Mouse (Mus musculus): ENCODE data around the gene Elovl4. TPM values are rescaled to one million over a fixed set of nuclear protein-coding genes. Genes with fewer than 3 reads are reported as not detected.

Gene Elovl4
- polyA plus RNA-seq, 1 experiment from 2014 or later = 24.6 TPM

DNA sequence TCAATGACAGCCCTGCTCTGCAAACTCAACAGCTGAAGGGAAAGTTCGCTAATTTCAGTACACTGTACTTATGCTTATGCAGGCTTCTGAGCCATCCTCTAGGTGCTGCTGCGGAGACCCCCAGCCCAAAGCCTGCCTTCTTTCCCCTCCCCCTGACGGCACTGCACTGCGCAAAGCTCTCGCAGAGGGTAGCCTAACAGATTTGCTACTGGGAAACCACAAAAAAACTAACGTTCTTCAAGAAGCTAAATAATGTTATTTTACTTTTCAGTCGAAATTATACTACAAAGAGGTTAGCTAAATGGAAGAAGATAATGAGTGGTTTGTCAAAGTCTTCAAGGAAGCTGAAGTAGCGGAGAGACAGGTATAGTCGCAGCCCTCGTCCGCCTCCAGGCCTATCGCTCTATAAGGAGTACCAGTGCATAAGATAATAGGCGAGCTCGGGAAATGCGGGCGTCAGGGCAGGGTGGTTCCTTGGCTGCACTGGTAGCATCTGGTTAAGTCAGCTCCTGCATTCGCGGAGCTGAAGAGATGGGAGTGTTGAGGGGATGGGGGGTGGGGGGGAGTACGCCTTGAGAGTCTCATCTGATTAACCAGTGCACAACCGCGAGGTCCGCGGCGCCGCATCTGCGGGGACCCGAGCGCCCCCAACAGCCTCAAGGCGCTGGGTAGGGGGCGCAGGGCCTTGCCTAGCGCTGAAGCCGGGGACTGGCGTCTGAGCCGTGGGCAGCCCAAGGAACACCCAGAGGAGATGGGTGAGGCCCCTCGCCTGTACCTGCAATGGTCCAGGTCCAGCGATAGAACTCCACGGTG is 707 bp downstream of the Elovl4 start:
- Histone ChIP-seq H3K9ac (peak overlapping the region; percentile 82), H3K4me3 (peak overlapping the region; percentile 78), H3K27ac (peak overlapping the region; percentile 64), H3K9me3 (no peaks in the 10 kb centered on the region), H3K4me2 (peak overlapping the region; percentile 95), H3K27me3 (peaks cover 11% of the 10 kb centered on the region), H3K36me3 (no peaks in the 10 kb centered on the region), H3K4me1 (peaks cover 18% of the 10 kb centered on the region)
- peak; percentile 84 for ATAC-seq (ENCODE audit: insufficient number of reproducible peaks, insufficient read depth, low FRiP score, low TSS enrichment, low read depth)
- under 1% methylated on average over 37 of the region's 37 CpGs for WGBS

DNA sequence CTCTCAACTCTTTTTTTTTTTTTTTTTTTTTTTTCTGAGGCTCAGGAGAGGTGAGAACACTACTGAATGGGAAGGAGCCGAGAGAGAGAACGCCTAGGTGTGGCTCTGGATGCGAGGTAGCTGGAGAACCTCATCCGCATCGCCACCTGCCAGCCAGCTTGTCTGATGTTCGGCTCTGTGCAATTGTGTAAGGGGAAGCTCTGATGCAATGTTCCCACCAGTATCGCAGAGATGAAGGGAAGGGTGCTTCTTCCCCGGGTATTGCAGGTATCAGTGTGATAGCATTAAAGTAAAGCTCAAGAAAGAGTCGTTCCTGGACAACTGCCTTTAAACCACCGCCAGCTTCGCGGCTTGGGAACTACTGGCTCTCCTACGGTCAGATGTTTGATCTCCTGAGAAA is 1.7 kb downstream of the Elovl4 start:
- Histone ChIP-seq H3K27ac (no peak overlapping the region), H3K4me1 (peaks cover 18% of the 10 kb centered on the region), H3K4me3 (peak overlapping the region; percentile 78), H3K9me3 (no peaks in the 10 kb centered on the region), H3K4me2 (peak overlapping the region; percentile 95), H3K36me3 (no peaks in the 10 kb centered on the region), H3K27me3 (peaks cover 11% of the 10 kb centered on the region), H3K9ac (0 out of 2 replicates have a peak overlapping the region, but pooled peaks have one; percentile 36)
- 66% methylated on average over 13 of the region's 13 CpGs for WGBS
- ATAC-seq (ENCODE audit: insufficient number of reproducible peaks, insufficient read depth, low FRiP score, low TSS enrichment, low read depth) = no peak

DNA sequence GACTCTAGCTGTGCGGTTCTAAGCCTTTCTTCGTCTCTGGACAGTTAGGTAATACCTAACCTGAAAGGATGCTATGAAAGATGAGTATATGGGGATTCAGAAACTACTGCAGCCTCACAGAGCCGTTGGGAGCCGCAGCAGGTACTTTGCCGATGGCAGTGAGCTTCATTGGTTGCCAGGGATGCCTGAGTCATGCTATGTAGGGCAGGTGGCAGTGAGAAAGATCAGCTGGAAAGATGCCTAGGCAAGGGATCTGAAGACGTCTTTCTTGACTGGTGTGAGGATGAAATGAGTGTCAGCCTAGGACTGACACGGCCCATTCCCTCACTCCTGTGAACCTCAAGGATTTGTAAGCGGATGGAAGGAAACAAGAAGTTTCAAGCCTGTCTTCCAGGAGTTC is 8.2 kb downstream of the Elovl4 start:
- WGBS = 82% methylated on average over 8 of the region's 8 CpGs
- no peaks in the 10 kb centered on the region for H3K27me3 ChIP-seq
- H3K9ac ChIP-seq = no peak overlapping the region

DNA sequence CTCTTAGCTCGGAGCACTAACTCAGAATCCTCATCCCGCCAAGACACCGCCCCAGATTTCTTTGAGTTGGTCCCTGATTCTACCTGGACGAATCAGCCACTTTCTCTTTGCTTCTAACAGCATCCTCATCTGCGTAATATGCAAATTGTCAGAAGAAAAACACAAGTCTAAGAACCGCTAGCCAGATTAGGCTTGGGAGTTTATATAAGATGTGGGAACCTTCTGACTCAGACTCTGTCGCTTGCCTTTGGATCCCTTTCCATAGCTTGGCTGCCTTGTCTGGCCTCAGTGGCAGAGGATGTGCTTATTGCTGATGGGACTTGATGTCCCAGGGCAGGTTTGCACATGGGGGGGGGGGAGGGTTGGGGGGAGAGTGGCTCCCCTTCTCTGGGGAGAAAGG is 9.2 kb downstream of the Elovl4 start:
- no peak for ATAC-seq (ENCODE audit: insufficient number of reproducible peaks, insufficient read depth, low FRiP score, low TSS enrichment, low read depth)
- 89% methylated on average over 7 of the region's 7 CpGs for WGBS

More for the DNA sequence above, 8.2 kb downstream of the Elovl4 start:
- H3K4me3 ChIP-seq = no peak overlapping the region
- H3K4me1 ChIP-seq = no peaks in the 10 kb centered on the region
- no peak overlapping the region for H3K4me2 ChIP-seq
- no peak overlapping the region for H3K27ac ChIP-seq
- no peak for ATAC-seq (ENCODE audit: insufficient number of reproducible peaks, insufficient read depth, low FRiP score, low TSS enrichment, low read depth)
- no peaks in the 10 kb centered on the region for H3K9me3 ChIP-seq
- H3K36me3 ChIP-seq = no peaks in the 10 kb centered on the region

DNA sequence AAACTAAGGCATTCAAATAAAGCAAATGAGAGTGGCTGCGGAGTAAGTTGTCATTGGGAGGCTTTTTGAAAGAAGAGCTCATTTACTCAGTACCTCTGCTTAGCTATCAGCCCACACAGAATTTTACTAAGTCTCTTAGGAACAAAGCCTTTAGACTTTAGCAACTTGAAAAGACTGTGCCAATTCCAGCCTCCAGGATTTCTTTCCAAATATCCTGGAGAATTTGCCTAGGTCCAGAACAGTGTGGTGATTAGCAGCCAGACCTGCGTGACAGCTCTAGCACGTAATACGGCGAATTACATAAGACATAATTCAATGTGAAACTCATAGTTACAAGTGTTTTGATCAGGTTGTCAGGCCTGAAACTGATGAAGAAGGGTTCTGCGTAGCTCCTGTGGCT is 16.8 kb downstream of the Elovl4 start:
- whole genome bisulfite sequencing = 90% methylated on average over 6 of the region's 6 CpGs
- H3K4me2 ChIP-seq = no peak overlapping the region
- H3K36me3 ChIP-seq = 0 out of 2 replicates have a peak, but pooled peaks cover 10% of the 10 kb centered on the region
- no peak overlapping the region for H3K4me3 ChIP-seq
- no peaks in the 10 kb centered on the region for H3K4me1 ChIP-seq
- no peak for ATAC-seq (ENCODE audit: insufficient number of reproducible peaks, insufficient read depth, low FRiP score, low TSS enrichment, low read depth)
- H3K27me3 ChIP-seq = no peaks in the 10 kb centered on the region
- H3K27ac ChIP-seq = no peak overlapping the region
- no peak overlapping the region for H3K9ac ChIP-seq
- no peaks in the 10 kb centered on the region for H3K9me3 ChIP-seq

More for the DNA sequence above, 9.2 kb downstream of the Elovl4 start:
- H3K4me3 ChIP-seq = no peak overlapping the region
- no peak overlapping the region for H3K4me2 ChIP-seq
- H3K27ac ChIP-seq = no peak overlapping the region
- no peak overlapping the region for H3K9ac ChIP-seq
- H3K27me3 ChIP-seq = no peaks in the 10 kb centered on the region
- no peaks in the 10 kb centered on the region for H3K4me1 ChIP-seq
- no peaks in the 10 kb centered on the region for H3K36me3 ChIP-seq
- no peaks in the 10 kb centered on the region for H3K9me3 ChIP-seq

DNA sequence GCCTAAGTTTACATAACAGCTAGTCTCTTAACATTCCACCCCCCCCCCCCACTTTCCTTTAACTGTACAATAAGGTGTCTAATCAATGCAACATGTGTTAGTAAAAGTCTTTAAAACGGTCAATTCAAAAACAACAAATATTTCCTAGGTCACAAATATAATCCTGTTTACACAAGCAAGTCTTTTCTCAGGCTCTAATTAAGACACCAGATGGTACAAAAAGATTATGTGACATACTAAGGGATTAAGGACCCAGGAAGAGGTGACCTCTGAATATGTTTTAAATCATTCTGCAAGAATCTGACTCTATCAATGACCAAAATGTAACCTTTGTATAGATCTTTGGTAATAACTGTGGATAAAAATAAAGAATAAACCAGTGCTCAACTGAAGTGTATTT is 20.6 kb downstream of the Elovl4 start:
- Histone ChIP-seq H3K9me3 (no peaks in the 10 kb centered on the region), H3K4me2 (no peak overlapping the region), H3K27ac (no peak overlapping the region), H3K36me3 (peaks cover 30% of the 10 kb centered on the region), H3K27me3 (no peaks in the 10 kb centered on the region), H3K4me1 (no peaks in the 10 kb centered on the region), H3K4me3 (no peak overlapping the region), H3K9ac (no peak overlapping the region)
- 47% methylated on average over 1 of the region's 1 CpGs for WGBS
- ATAC-seq (ENCODE audit: insufficient number of reproducible peaks, insufficient read depth, low FRiP score, low TSS enrichment, low read depth) = no peak

DNA sequence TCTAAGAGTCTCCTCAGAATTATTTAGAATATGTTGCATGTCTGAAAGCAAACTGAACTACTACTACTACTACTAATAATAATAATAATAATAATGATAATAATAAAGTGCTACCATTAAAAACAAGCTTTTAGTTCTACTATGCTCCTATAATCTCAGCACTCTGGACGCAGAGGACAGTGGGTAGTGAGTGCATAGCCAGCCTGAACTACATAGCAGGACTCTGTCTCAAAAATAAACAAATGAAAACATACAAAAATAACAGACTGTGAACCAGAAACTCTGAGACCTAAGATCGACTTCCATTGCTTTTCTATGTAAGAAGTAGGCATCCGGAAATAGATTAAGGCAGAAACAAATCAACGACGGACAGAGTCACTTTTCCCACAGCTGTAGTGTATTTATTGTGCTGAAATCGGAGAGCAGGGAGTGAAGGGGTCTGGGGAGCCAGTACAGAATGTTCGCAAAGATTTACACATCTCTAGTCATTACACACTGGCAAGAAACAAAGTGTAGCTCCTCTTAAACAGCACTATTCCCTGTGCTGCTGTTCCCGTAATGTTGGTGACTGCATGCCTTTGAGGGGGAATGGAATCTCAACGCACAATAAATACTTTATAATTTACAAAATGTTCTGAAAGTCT is 27.6 kb downstream of the Elovl4 start:
- Histone ChIP-seq H3K4me3 (no peak overlapping the region), H3K4me2 (no peak overlapping the region), H3K9me3 (no peaks in the 10 kb centered on the region), H3K27me3 (no peaks in the 10 kb centered on the region), H3K4me1 (0 out of 2 replicates have a peak, but pooled peaks cover 7% of the 10 kb centered on the region), H3K36me3 (peaks cover 22% of the 10 kb centered on the region), H3K9ac (no peak overlapping the region), H3K27ac (no peak overlapping the region)
- WGBS = 55% methylated on average over 9 of the region's 9 CpGs
- no peak for ATAC-seq (ENCODE audit: insufficient number of reproducible peaks, insufficient read depth, low FRiP score, low TSS enrichment, low read depth)

DNA sequence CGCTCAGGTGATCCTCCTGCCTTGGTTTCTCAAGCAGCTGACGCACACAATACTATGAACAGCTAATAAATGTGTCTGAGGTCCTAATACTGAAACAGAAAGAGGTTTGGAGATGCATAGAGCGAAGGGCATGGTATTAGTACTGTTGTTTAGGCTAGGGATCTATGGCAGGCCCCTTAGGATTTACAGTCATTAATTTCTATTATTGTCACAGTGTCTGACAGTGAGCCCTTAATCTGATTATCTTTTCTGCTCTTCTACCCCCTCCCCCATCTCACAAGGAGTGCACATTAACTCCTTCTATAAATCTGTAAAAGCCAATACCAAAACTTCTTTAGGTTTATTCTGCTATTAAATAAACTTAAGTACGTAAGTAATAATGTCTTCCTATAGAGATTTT is 44.8 kb downstream of the Elovl4 start:
- Histone ChIP-seq H3K4me2 (no peak overlapping the region), H3K27ac (no peak overlapping the region), H3K9ac (no peak overlapping the region), H3K9me3 (no peaks in the 10 kb centered on the region), H3K4me3 (no peak overlapping the region), H3K27me3 (no peaks in the 10 kb centered on the region), H3K36me3 (no peaks in the 10 kb centered on the region), H3K4me1 (no peaks in the 10 kb centered on the region)
- no peak for ATAC-seq (ENCODE audit: insufficient number of reproducible peaks, insufficient read depth, low FRiP score, low TSS enrichment, low read depth)
- WGBS = 90% methylated on average over 4 of the region's 4 CpGs

DNA sequence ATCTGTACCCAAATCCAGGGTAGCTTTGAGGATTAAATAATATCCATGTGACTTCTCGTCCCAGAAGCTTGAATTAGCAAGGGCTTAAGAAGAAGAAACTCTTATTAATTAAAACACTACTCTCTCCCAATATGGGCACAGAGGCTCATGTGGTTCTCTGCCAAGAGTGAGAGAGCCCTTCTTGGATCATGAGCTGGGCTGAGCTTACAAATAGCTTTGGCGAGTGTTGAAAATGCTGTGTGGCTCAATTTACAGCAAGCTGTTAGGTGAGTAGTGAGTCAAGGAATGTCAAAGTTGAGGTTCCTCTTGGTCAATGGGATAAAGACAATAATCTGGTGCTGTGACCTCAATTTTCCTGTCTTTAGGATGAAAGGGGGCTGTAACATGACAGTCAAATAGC is 74.2 kb downstream of the Elovl4 start:
- Histone ChIP-seq H3K4me3 (no peak overlapping the region), H3K27ac (no peak overlapping the region), H3K4me2 (no peak overlapping the region), H3K9me3 (no peaks in the 10 kb centered on the region), H3K27me3 (no peaks in the 10 kb centered on the region; the same call in 1 of the 2 replicates), H3K9ac (no peak overlapping the region), H3K4me1 (0 out of 2 replicates have a peak, but pooled peaks cover 3% of the 10 kb centered on the region), H3K36me3 (no peaks in the 10 kb centered on the region)
- no peak for ATAC-seq (ENCODE audit: insufficient number of reproducible peaks, insufficient read depth, low FRiP score, low TSS enrichment, low read depth)
- WGBS = 74% methylated on average over 2 of the region's 2 CpGs

DNA sequence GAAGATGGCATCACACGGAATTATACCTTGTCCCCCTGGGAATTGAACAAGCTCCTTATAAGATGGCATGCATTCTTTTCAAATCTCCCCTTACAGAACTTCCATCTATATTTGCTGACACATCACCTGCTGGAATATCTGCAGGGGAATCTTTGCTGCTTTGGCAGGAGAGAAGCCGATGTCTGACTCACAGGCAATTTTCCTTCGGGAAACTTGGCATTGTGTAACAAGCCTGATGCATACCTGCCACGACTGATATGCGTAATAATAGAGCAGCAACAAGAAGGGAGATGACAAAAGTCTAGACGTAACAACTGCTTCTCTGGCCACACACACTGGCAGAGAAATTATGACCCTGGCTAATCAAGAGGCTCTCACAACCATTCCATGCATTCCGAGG is 75.2 kb downstream of the Elovl4 start:
- Histone ChIP-seq H3K4me3 (no peak overlapping the region), H3K4me1 (0 out of 2 replicates have a peak, but pooled peaks cover 3% of the 10 kb centered on the region), H3K27ac (no peak overlapping the region), H3K4me2 (no peak overlapping the region), H3K9ac (no peak overlapping the region), H3K27me3 (no peaks in the 10 kb centered on the region; the same call in 1 of the 2 replicates), H3K9me3 (no peaks in the 10 kb centered on the region), H3K36me3 (no peaks in the 10 kb centered on the region)
- 63% methylated on average over 7 of the region's 7 CpGs for WGBS
- ATAC-seq (ENCODE audit: insufficient number of reproducible peaks, insufficient read depth, low FRiP score, low TSS enrichment, low read depth) = no peak
